In the genomic region with DNA sequence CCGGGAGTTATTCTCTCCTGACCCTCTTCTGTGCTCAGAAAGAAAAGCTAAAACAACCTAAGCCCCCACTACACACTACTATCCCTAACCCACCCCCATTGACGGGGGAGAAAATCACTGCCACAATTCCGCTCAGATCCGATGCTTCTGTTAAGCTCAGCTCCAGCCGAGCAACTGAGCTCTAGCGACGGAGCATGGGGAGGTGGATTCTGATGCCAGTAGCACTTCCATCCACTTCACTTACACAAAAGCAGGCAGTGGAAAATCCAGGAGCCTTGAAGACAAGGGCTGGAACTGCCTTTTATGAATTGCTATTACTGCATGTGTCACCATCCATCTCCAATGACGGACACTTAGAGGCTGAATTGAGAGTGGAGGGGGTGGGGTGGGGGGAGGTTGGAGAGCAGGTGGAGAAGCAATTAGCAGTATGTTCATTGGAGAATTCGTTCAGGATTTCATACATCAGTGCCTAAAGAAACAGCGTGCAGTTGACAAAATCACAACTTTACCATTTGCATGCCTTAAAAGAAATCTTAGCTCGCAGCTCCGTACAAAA, we compare ENCODE assay signal across 10 mouse cellular contexts. TPM values are rescaled to one million over a fixed set of nuclear protein-coding genes. Genes with fewer than 3 reads are reported as not detected.
A peak's percentile ranks its signal among the peaks of the same experiment; 100 is the strongest.
DNase-seq lines count a peak whose midpoint lies in the region; ATAC-seq and TF ChIP-seq lines count a peak whose summit lies in the region.
"Had no signal": no experiment of that assay in that cellular context is flagged by ENCODE, and none has a peak within 500 bp of the region (broad histone marks: within the 10 kb centered on the region; RNA-seq: fewer than 3 reads in every experiment).

No protein-coding gene starts in this region.

- no peaks in the 10 kb centered on the region for H3K4me1 ChIP-seq in cortical plate, adult 2 months (ENCODE audit: control insufficient read depth, insufficient read depth, low read length)
- no peaks in the 10 kb centered on the region for H3K4me1 ChIP-seq in hindbrain, embryonic 16.5 days (ENCODE audit: control insufficient read depth, insufficient read depth, low read depth, low read length)
- H3K4me1 ChIP-seq in neural tube, embryonic 12.5 days = no peaks in the 10 kb centered on the region

- peak overlapping the region; percentile 12; the same call in 1 of the 2 replicates for H3K9ac ChIP-seq in hindbrain, embryonic 16.5 days (ENCODE audit: low read depth, low read length)
- H3K9ac ChIP-seq in neural tube, embryonic 12.5 days = no peak overlapping the region

- no peaks in the 10 kb centered on the region for H3K27me3 ChIP-seq in hindbrain, embryonic 16.5 days (replicated peaks; ENCODE audit: control insufficient read depth, insufficient read depth, low read length)
- no peaks in the 10 kb centered on the region for H3K27me3 ChIP-seq in neural tube, embryonic 12.5 days (replicated peaks)

- 30% methylated on average over 12 of the region's 12 CpGs for WGBS in hindbrain, embryonic 16.5 days
- WGBS in neural tube, embryonic 12.5 days = 42% methylated on average over 12 of the region's 12 CpGs

- no peak for TF ChIP-seq CTCF in cortical plate, adult 2 months (IDR thresholded peaks at IDR 0.05; ENCODE audit: extremely low read depth, insufficient read depth, low read length)

- no peak overlapping the region for H3K27ac ChIP-seq in cortical plate, adult 2 months (ENCODE audit: insufficient read depth, low read length)
- no peak overlapping the region for H3K27ac ChIP-seq in hindbrain, embryonic 16.5 days (ENCODE audit: low read depth, low read length)
- H3K27ac ChIP-seq in neural tube, embryonic 12.5 days = no peak overlapping the region

- ATAC-seq in hindbrain, embryonic 16.5 days = peak; percentile 71
- peak; percentile 48; the same call in 1 of the 2 replicates for ATAC-seq in neural tube, embryonic 12.5 days (ENCODE audit: low FRiP score, low read depth)
- no peak for ATAC-seq in erythroblast, adult 5-6 weeks (replicated peaks; ENCODE audit: low FRiP score, poor library complexity, severe bottlenecking)
- ATAC-seq in granulocyte monocyte progenitor cell, adult 5-6 weeks (replicated peaks; ENCODE audit: poor library complexity, severe bottlenecking) = no peak
- ATAC-seq: intestine, postnatal 0 days had no signal

- peak; percentile 36 for DNase-seq in cerebellum, adult 9-10 months
- DNase-seq in spleen, postnatal 4 days (ENCODE audit: low spot score in 2 of 2) = no peak
- DNase-seq: gastrocnemius, postnatal 36 days had no signal

- no peaks in the 10 kb centered on the region for H3K36me3 ChIP-seq in hindbrain, embryonic 16.5 days (ENCODE audit: control insufficient read depth, insufficient read depth, low read length)
- no peaks in the 10 kb centered on the region for H3K36me3 ChIP-seq in neural tube, embryonic 12.5 days

- H3K4me2 ChIP-seq in hindbrain, embryonic 16.5 days (ENCODE audit: low read length) = peak overlapping the region; percentile 45
- peak overlapping the region; percentile 43 for H3K4me2 ChIP-seq in neural tube, embryonic 12.5 days (replicated peaks)

- TF ChIP-seq POLR2A in cortical plate, adult 2 months (IDR thresholded peaks at IDR 0.05; ENCODE audit: extremely low read depth, insufficient read depth, low read length) = no peak

- H3K9me3 ChIP-seq in hindbrain, embryonic 16.5 days (ENCODE audit: control insufficient read depth, low read length) = no peaks in the 10 kb centered on the region
- H3K9me3 ChIP-seq in neural tube, embryonic 12.5 days = no peaks in the 10 kb centered on the region

- peak overlapping the region; percentile 29 for H3K4me3 ChIP-seq in cortical plate, adult 2 months (ENCODE audit: insufficient read depth, low read length)
- H3K4me3 ChIP-seq in hindbrain, embryonic 16.5 days (ENCODE audit: low read length) = peak overlapping the region; percentile 36
- no peak overlapping the region for H3K4me3 ChIP-seq in neural tube, embryonic 12.5 days
- H3K4me3 ChIP-seq: myocyte had no signal

RNA-seq across cellular contexts. Expression of a gene that starts 14.5 kb away (rescaled TPM):
- polyA plus RNA-seq in cortical plate, adult 2 months (2012; rRNA removed) = 7.1 and 7.2 TPM in 2 replicates
- polyA plus RNA-seq in hindbrain, embryonic 16.5 days (2015; fragmentation: Nextera tagmentation; extraction: Ambion mirVana) = 8.3 and 8.7 TPM in 2 replicates
- 10.5 and 12.2 TPM in 2 replicates for polyA plus RNA-seq in neural tube, embryonic 12.5 days (2016; fragmentation: Nextera tagmentation; extraction: Ambion mirVana)
- 1.7 and 3.1 TPM in 2 replicates for total RNA-seq in erythroblast, adult 5-6 weeks (2015; ENCODE audit: low replicate concordance)
- total RNA-seq in erythroblast, adult 5-6 weeks (2017; ENCODE audit: low replicate concordance) = 3.8 and 4.2 TPM in 2 replicates
- total RNA-seq in granulocyte monocyte progenitor cell, adult 5-6 weeks (2014; fragmentation: Nextera tagmentation) = 12.1 and 18.8 TPM in 2 replicates
- total RNA-seq in granulocyte monocyte progenitor cell, adult 5-6 weeks (2017) = 12.8 and 17.8 TPM in 2 replicates

Comparison
In these comparisons a context has a peak if more than half of its experiments do, and no peak if none do; other contexts are left out.
1. ATAC-seq: peak in hindbrain, embryonic 16.5 days (single experiment) and neural tube, embryonic 12.5 days (single experiment); none in erythroblast, adult 5-6 weeks (single experiment) and granulocyte monocyte progenitor cell, adult 5-6 weeks (single experiment).